Mouse (Mus musculus) adipocyte (in vitro differentiated cells): ENCODE measurements around the gene Rhod.
"Not testable (repeated sequence)": the region's sequence is repeated elsewhere in the genome, so short reads cannot be mapped to it uniquely, and the experiment has no call there.

Source experiments
- DNase-seq: peaks from one replicate; pipeline ENCODE4 v3.0.0-alpha.2; 2016; ENCODE audit warnings: low spot score

Rhod gene

GRCm38 (mm10) chr19:4409062-4409461 is 30.2 kb downstream of the Rhod start:
- no peak for DNase-seq

DNA sequence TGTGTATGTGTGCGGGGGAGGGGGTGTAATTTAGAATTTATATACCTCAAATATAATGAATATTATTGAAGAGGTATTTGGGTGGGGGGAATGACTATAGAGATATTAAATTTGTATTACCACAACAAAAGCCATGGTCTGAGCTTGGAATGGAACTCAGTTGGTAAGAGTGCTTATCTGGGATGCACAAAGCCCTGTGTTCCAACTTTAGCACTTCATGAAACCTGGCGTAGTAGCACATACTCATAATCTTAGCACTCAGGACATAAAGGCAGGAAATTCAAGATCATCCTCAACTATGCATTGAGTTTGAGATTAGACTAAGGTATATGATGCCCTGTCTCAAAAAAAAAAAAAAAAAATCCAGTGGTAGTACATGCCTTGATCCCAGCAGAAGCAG is 34.4 kb downstream of the Rhod start:
- DNase-seq: no peak

- DNase-seq: no peak
These were observed 40.3 kb downstream of the Rhod start for GRCm38 (mm10) chr19:4398959-4399358.

GRCm38 (mm10) chr19:4398630-4398948 is 40.6 kb downstream of the Rhod start:
- DNase-seq: no peak

DNA sequence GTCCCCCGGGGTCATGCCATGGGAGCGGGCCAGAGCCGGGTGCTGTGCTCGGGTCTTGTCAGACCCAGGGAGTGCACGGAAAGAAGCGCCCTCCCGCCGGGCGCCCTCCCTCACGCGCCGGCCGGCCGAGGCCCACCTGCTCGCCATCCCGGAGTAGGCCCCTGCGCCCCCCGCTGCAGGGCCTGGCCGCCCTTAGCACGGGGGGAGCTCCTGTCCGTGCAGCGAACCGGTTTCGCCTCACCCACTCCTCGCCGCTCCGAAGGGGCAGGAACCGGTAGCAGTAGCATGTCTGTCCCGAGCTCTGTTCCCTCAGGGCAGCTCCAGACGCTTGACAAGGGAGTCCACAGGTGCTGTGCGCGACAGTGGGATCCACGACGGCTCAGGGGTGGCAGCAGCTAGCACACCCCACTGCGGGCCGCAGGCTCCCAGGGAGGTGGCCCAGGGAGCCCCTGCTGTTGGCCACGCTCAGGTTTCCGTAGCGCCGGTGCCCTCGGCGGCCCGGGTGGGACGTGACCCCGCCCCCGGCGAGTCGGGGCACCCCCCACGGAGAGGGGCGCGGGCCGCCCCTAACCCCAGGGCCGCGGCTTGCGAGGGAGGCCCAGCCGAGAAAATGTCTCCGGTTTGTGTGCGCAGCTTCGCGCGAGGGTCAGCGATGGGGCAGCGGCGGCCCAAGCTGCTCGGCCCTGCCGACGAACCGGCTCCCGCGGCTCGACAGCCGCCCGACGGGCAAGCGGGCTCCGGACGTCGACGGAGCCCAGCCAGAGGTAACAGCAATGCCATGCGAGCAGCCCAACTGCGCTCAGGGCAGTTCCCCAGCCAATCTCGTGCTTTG is 41.2 kb downstream of the Rhod start, which contains the start of gene Kdm2a:
Gene Kdm2a (minus strand): TSS at position 488 of the 832 bp plus-strand sequence.
- no peak for DNase-seq

GRCm38 (mm10) chr19:4396998-4397797 is 42.0 kb downstream of the Rhod start:
- DNase-seq: peak; percentile 99

- DNase-seq: peak; percentile 58
These were observed 42.9 kb downstream of the Rhod start for GRCm38 (mm10) chr19:4396081-4396997.

- no peak for DNase-seq
These were observed 52.0 kb downstream of the Rhod start for GRCm38 (mm10) chr19:4387276-4387675.

GRCm38 (mm10) chr19:4385026-4385425 is 54.2 kb downstream of the Rhod start:
- no peak for DNase-seq

- no peak for DNase-seq
These were observed 54.9 kb downstream of the Rhod start for GRCm38 (mm10) chr19:4384322-4384721.

DNA sequence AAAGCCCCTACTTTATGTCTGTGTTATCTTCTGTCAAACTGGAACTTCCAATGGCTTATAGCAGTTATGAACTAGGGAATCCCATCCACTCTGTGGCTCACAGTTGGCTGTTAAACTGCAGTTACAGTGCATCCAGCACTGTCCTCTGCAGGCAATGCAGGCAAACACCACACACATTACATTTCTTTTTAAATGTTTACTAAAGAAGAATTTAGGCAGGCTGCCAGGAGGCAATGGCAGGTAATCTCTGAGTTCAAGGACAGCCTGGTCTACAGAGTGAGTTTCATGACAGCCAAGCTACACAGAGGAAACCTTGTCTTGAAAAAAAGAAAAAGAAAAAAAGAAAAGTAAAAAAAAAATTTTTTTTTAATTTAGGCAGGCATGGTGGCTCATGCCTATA is 55.9 kb downstream of the Rhod start:
- no peak for DNase-seq

DNA sequence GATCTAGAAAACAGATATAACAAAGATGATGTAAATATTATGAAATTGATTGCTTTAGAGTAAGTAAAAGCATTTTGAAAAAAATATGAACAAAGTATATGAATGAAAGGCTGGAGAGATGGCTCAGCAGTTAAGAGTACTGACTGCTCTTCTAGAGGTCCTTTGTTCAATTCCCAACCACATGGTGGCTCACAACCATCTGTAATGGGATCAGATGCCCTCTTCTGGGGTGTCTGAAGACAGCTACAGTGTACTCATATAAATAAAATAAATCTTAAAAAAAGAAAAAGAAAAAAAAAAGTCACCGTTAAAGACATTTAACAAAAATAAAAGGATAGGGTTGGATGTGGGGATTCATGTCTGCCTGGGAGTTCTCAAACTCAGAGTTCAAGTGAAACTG is 56.9 kb downstream of the Rhod start:
- not testable (repeated sequence) for DNase-seq
